Mouse (Mus musculus) kidney, postnatal 10 days (tissue): ENCODE measurements at regions not wholly inside any gene's neighbourhood (a gene's known extent, or its start where the extent isn't known, plus 50 kb on each side); places are given as distances from the start of the nearest gene placed in this dataset.

Experiments
- DNase-seq: peaks from one replicate; pipeline ENCODE4 v3.0.0; 2021; ENCODE audit warnings: mixed read lengths

DNA sequence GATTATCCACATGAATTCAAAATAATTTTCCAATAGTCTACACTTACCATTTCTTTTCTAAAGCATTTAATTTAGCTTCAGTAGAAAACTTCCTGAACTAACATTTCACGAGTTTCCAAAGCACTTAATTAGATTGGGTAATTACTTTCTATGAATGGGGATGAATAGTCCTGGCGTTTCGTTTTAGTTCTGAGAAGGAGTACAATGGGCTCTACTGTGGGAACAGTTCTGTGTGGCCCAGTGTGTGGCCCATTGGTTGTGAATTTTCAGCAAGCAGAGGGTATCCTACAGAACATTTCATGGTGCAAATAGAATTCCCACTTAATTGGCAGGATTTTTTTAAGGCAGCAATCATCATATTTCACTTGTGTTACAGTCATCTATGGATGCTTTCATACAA, 95.5 kb downstream of the 1700017N19Rik start:
- no peak for DNase-seq

DNA sequence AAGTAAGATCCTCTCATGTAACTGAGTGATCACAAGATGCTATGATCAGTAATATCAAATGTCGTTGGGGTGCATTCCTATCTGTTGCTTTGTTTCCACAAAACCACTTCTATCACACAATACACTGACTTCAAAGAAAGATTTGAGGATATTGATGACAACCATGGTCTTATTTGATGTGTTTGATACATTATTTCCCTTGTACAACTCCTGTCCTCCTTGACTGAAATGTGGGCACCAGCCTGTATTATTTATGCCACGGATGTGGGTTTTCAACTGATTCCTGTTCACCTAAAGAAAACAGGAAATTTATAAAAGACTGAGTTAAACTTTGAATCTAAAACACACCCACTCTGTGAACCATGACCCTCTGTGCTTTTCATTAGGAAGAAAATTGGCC, 105.7 kb downstream of the 1700017N19Rik start:
- no peak for DNase-seq

DNA sequence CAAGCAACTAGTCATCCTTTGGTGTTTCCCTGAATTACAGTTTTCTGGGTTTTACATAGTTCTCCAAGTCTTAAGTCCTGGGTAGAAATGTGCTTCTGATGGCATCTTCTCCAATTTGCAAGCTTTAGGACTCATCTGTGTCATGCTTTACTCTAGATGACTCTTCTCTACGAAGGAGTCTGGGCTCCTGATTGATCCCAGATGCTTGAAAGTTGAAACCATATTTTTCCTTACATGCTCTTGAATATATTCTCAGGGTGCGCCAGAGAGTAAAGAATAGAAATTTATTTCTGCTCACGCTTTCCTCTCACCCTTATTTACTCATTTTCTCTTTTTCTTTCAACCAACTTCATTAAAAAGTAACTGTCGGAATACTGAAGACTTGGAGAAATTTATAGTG, 108.9 kb downstream of the 1700017N19Rik start:
- no peak for DNase-seq

DNA sequence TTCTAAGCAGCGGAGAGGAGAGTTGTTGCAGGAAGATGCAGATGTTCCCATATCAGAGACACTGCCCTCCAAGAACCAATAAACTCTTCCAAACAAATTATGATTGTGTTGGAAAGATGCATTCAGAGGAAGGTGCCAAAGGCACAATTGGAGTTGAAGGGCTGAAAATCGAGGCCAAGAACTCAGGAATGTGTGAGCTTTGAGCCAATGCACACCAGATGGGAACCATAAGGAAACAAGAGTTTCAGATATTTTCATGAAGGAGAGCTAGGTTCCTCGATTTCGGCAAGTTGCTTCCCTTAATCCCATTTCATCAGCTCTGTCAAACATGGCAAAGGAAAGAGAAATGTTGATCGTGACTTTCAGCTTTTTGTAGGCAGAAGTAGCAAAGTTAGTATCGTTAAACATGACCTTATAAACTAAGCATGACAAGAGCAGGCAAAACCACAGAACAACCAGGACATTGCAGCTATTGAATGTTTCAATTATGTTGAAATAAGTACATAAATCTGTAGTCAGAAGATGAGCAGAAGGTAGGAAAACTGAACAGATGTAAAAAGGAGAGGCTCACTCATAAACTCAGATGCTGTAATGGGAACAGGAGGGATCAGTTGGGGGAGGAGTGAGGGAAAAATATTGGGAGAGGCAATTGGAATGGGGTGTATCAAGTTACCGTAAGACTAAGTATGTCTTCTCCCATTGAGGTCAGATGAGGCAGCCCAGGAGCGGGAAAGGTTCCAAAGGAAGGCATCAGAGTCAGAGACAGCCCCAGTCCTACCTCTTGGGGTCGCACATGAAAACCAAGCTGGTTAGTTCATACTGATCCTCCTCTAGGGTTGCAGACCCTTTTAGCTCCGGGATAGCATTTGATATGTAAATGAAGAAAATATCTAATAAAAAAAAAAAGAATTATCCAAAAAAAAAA, 110.3 kb downstream of the 1700017N19Rik start:
- DNase-seq: no peak

DNA sequence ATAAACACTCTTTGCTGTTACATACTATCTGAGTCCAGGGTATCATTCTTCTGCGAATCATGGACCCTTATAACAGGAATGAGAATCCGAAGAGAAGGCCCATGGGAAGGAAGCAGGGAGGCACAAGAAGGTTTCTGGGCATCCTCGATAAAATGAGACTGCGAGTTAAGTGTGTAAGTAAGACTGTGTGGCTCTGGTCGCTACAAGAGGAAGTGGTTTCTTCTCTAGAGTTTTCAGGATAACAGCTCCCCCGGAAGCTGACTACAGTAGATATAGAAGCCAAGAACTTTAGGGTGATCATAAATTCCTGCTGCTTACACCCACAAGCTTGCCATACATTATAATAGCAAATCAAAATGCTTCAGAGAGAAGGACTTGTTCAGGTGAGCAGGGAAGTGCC, 111.7 kb downstream of the 1700017N19Rik start:
- no peak for DNase-seq

DNA sequence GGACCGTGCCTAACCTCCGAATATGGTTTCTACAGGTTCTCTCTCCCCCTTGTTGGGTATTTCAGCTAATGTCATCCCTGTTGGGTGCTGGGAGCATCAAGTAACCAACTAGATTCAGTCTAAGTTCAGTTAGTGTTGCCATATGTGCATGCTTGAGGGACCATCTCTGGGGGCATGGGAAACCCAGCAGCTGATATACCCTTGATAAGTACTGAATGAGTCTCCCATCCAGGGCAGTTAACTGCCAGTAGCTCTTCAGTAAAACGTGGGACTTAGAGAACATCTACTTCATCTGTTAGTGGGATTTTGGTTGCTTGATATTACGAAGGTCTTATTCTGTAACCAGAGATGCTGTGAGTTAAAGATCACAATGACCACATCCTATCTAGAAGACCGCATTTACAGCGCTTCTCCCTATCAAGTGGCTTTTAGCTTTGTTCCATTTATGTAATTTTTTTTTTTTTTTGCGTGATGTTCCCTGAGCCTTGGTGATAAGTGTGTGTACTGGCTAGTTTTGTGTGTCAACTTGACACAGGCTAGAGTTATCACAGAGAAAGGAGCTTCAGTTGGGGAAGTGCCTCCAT, 125.9 kb downstream of the 1700017N19Rik start:
- no peak for DNase-seq

DNA sequence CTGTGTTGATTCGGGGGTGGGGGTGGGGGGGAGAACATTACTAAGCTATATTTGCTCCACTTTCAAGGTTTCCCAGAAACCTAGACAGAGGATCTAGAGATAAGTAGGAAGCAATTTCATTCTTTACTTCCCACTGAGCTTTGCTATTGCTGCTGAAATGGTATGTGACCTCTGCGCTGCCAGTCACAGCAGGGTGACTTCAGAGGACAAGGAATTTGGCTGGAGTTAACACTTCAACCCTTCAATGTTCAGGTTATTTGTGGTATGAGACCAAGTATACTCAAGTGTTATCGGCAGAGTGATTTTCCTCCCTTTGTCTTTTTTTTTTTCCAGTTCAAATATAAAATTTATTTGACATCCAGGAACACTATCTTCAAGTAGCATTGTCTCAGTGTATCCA, 128.3 kb downstream of the 1700017N19Rik start:
- no peak for DNase-seq

DNA sequence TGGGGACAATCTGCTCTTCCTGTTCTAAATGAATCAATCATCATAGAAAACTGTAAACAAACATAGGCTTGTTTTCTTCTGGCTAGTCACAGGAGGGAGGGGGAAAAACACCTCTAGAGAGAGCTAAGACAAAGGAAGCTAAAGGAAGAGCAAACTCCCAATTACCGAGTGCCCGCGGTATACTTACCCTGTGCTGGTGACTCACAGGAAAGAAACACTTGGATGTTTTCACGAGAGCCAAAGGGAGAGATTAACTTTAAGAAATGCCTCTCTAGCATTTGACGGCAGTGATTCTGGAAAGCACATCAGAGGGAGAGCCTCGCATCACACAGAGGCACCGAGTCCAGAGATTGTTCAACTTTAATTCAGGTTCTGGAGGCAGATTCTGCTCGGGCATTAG, 151.0 kb downstream of the 1700017N19Rik start:
- no peak for DNase-seq

DNA sequence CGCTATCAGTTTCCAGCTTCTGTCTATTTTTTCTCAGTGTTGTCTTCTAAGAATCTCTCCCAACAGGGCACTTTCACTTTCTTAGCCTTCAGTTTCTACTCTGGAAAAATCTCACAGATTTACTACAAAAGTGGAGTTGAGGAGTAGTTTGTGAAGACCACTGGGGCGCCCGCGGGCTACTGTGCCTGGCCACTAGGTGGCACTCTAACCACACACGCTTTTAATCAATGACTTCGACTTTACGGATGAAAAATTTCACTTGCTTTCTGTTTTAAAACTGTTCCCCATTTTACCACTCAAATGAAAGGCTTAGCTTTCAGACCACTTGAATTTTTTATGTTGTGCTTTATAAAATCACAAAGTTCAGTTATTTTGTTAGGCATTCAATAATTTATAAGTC, 151.8 kb downstream of the 1700017N19Rik start:
- DNase-seq: peak; percentile 79

DNA sequence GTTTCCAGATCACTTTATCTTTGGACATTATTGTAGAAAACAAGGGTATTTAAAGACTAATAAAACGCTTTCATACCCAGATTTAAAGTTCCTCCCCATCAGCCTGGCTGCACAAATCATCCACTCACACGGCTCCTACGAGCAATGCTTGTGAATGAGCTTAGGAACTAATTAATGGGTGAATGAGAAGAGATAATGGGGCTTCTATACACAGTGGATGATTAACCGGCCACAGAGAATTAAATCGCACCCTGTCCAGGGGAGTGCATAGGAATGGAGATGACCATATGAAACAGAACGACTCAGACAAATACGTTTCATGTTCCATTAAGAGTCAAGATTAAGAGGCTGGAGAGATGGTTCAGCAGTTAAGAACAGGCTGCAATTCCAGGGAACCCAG, 155.9 kb downstream of the 1700017N19Rik start:
- DNase-seq: no peak

DNA sequence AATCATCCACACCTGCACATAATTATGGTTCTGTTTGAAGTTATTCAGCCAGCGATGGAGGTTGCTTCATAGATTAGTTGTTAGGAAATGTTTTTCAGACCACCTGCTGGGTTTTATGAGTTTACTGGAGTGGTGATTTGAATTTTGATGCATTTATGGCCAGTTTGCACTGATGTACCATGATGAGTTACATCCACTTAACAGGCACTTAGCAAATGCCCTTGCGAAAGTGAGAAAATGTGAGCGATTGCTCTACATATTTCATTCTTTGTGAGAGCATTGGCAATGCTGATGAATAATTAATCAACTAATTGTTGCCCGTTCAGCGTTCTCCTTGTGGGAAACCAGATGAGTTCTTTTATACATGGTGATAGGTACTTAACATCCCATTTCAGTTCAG, 164.7 kb downstream of the 1700017N19Rik start:
- no peak for DNase-seq

DNA sequence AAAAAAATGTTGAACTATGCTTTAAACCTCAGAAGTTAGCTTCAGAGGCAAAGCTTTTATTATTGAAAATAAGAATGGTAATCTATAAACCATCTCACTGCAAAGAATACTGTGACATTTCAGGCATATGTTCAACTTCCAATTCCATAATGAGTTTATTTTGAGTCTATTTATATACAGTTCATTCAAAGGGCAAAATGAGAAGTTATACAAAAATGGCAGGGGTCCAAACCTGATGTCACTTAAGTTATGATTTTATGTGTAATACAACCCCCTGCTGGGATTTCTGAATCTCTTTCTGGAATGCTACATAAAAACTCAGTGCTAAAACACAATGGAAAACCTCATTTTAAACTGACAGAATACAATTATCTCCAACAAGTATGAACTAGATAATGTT, 184.0 kb downstream of the 1700017N19Rik start:
- DNase-seq: no peak

DNA sequence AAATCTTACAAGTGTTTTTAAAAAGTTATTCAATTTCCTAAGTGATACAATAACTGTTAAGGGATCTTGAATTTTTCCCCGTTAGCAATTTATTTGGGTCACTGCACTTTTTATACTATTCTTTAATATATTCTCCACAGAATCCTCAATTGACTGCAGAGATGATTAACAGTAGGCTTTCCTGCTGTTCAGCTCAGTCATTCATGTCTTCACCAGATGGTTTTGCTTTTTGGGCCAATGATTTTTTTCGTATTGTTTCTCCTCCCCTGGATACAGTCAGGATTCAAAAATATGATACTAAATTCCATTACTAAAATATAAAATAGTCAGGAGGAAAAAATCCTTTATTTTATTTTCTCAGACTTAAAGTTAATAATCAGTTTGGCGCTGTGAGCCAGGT, 201.9 kb downstream of the 1700017N19Rik start:
- DNase-seq: no peak

DNA sequence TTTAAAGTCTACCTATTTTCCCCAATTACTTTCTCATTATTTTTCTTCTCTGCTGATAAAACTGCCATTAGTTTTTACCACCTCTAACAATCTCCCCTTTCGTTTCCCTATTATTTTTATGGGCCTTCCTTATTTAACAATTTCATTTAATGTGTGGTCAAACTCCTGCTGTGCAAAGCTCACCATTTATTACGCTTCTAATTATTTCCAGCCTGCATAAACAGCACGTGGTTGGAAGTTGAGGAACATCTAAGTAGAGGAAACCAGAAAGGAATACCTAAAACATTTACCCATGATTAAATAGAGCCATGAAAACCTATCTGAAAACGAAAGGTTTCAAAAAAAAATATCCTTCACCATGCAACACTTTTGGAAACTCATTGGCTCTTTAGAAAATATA, 202.3 kb downstream of the 1700017N19Rik start:
- no peak for DNase-seq

DNA sequence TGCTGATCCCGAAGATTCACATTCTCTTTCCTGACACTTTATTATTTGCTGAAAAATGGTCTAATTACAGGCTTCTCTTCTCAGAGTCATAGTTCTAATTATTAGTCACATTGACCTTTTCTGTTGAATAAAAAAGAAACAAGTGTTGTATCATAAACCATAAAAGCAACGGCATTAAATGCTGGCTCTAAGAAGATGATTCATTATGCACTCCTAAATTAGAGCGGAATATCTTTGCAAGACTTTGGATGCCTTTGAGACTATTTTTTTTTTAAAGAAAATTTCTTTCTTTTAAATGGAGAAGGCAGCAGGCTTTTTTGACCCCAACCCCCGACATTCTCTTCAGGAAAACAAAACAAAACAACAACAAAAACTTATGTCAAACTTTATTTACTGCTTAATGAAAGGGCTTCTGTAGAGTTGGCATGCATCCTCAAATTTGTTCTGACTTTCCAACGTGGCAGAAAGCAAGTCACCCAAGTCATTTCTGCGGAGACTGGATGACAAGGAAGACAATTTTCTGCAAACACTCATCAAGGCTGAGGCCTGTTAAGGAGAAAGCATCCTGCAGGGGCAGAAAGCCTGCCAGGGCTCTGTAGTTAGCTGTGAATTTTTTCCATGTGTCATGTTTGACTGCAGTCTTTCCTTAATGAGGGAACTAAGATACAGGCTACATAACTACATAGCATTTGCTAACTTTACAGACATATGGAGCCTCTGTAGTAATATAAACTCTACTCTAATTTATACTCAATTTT, 205.1 kb downstream of the 1700017N19Rik start:
- peak; percentile 7 for DNase-seq

DNA sequence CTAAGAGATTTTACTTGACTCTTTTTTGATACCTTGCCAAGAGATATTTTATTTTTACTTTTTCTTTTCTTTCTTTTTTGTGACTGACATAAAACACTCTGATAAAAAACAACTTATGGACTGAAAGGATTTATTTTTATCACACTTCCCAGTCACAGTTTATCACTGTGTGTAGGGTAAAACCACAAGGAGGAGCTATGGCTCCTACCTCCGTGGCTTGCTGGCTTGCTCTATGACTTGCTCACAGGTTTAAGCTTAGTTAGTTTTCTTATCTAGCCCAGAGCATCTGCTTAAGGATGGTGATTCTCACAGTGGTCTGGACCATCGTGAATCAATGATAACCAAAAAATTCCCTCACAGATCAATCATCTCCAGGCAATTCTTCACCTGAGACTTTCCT, 221.4 kb downstream of the 1700017N19Rik start:
- DNase-seq: no peak

DNA sequence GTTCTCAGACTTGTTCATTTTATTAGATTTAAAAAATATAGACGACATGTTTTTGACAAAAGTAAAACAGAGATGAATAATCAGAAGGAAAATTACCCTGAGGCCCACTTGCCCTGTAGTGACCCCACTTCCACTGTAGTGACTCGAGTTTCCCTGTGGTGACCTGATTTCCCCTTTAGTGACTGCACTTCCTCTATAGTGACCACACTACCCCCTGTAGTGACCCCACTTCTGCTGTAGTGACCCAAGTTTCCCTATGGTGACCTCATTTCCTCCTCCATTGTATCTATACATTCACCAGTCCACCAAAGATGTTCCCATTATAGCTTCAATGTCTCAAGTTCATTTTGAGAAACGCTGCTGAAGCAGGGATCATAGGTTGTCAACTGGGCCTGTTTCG, 244.5 kb downstream of the 1700017N19Rik start:
- no peak for DNase-seq

DNA sequence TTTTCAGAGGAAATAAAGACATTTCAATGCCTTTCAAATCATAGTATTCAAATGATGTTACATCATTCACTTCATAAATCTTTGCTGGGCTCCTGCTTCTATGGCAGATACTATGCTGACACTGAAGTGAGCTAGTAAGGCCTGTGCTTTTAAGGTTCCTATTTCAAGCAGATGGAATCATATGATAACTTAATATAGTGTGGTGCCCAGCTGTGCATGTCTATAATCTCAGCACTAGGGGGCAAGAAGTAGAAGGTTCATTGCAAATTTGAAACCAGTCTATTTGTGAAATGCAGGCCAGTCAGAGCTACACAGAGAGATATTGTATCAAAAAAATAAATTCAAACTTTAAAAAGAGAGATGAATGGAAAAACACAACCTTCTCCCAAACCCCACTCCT, 262.9 kb downstream of the 1700017N19Rik start:
- no peak for DNase-seq

DNA sequence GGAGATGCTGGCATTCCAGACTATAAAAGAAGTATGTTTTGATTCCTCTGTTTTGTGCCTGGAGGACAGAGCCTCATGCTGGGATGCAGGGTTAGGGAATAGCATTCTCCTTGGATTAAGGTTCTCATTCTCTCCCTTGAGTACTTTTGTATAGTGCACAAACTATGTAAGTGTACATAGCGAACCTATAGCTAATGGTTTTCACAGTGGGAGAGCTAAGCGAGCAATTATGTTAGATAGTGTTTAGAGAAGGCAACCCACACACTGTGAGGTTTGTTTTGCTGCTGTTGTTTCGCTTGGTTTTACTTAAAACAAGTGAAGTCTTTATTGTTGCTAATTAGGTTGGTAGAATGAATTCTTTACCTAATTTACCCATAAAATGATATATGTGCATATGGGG, 266.2 kb downstream of the 1700017N19Rik start:
- no peak for DNase-seq

DNA sequence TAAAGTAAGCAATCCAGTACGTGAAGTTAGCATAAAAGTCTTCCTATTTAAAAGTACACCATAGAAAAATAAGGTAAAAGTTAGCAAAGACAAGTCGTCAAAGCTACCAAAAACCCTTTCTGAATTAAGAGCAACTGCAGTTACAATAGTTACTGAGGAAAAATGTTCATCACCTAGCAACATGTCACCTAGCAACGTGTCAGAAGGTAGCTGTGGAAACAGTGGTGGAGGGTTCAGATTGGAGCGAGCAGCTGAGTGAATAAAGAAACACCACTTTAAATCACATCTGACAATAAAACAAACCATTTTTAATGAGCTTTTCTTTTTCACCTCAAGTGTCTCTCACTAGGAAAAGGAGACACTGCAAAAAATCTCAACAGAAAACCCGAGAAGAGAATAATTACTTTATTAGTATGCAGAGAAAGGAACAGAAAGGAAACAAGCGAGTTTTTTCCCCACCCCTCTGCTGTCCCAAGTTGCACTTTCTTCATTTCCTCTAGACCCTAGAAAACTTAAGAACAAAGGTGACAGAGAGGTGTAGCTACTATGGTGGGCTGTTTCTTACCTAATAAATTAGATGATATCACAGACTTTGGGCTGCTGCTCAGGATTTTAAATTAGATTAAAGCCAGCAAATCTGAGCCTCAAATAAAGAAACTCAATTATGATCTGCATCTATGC, 275.4 kb downstream of the 1700017N19Rik start:
- DNase-seq: no peak

DNA sequence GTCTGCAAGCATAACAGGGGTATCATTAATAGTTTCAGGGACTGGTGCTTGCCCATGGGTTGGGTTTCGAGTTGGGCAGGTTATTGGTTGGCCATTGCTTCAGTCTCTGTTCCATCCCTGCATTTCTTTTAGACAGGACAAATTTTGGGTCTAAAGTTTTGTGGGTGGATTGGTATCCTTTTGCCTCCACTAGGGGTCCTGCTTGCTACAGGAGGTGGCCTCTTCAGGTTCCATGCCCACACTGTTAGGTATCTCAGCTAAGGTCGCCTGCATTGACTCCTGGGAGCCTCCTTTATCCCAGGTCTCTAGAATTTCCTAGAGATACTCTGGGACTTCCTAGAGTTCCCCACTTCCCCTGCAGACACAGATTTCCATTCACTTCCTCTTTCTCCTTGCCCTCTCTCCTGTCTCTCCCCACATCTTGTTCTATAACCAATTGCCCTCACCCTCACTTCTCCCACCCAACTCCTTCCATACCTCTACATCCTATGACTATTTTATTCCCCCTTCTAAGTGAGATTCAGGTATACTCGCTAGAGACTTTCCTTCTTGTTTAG, 278.2 kb downstream of the 1700017N19Rik start:
- no peak for DNase-seq

DNA sequence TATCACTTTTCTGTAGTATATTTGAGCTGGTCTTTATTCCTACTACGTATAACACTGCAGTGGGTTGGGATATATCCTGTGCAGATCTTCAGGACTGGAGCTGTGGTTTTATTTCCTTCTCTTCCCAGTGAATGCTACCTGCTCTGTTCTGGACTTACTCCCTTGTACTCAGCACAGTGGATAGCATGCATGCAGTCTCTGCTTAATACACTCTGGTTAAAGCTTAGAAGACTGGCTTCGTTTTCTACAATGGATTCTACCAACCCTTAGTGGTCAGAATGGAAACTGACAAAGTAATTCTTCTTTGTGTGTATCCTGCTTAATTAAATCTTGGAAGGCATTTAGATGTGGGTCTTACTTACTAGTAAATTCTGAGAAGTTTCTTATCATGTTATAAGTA, 292.3 kb downstream of the 1700017N19Rik start:
- no peak for DNase-seq

DNA sequence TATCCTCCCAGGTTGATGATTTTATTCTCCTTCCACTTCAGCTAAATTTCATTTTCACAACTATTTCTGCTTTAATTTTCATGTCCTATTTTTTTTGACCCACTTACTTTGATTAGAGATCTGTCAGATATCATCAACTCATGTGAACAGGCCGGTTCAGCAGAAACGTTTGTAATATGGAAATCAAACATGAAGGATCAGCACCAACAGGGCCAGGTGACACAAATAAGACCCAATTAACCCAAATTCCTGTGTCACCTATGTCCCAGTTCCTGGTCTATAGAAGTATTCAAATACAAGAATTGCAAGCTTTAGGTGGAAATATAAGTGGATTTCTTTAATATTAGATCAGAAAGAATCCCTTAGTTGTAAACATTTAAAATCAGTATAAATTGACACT, 332.7 kb downstream of the 1700017N19Rik start:
- DNase-seq: no peak
